Mouse (Mus musculus) intestine, embryonic 15.5 days (tissue): Measurements from ENCODE around the gene Ap2s1. TPM values are rescaled to one million over a fixed set of nuclear protein-coding genes. Genes with fewer than 3 reads are reported as not detected.
"Not testable (repeated sequence)": the region's sequence is repeated elsewhere in the genome, so short reads cannot be mapped to it uniquely, and the experiment has no call there.

Source experiments
- ATAC-seq: fragments of 200-750 bp; cut with Nextera tagmentation; 2 replicates; pipeline ENCODE4 v1.8.0; 2017; ENCODE audit warnings: moderate TSS enrichment, moderate library complexity
- H3K27ac ChIP-seq: fragments of 300-500 bp; sonication (generic); 2 replicates; pipeline ENCODE4 v1.5.1; 2015; ENCODE audit warnings: mild to moderate bottlenecking, inconsistent platforms
- H3K27me3 ChIP-seq: fragments of 300-500 bp; sonication (generic); replicated peaks from 2 replicates; pipeline ENCODE4 v1.6.1; 2015; ENCODE audit warnings: inconsistent platforms
- H3K36me3 ChIP-seq: fragments of 300-500 bp; sonication (generic); 2 replicates; pipeline ENCODE4 v1.6.1; 2015; ENCODE audit warnings: inconsistent platforms
- H3K4me1 ChIP-seq: fragments of 300-500 bp; sonication (generic); replicated peaks from 2 replicates; pipeline ENCODE4 v1.6.1; 2015; ENCODE audit warnings: inconsistent platforms
- H3K4me2 ChIP-seq: fragments of 300-500 bp; sonication (generic); replicated peaks from 2 replicates; pipeline ENCODE4 v1.6.1; 2015; ENCODE audit warnings: mild to moderate bottlenecking, inconsistent platforms
- H3K4me3 ChIP-seq: fragments of 300-500 bp; sonication (generic); replicated peaks from 2 replicates; pipeline ENCODE4 v1.5.1; 2015; ENCODE audit warnings: inconsistent platforms
- H3K9ac ChIP-seq: fragments of 300-500 bp; sonication (generic); 2 replicates; pipeline ENCODE4 v1.6.1; 2015; ENCODE audit warnings: inconsistent platforms
- H3K9me3 ChIP-seq: fragments of 300-500 bp; sonication (generic); 2 replicates; pipeline ENCODE4 v1.6.1; 2016; ENCODE audit warnings: inconsistent platforms
- WGBS: fragments of 180-500 bp; shearing (Covaris S2); methylation state at CpG from one replicate; pipeline ENCODE4 v1.1.7; 2015; 5-methylcytosine and 5-hydroxymethylcytosine counted together
- polyA plus RNA-seq: library from polyadenylated mRNA; unstranded; fragments of >200 nt; fragmentation: Nextera tagmentation; extraction: Ambion mirVana; gene quantifications from 2 replicates; pipeline ENCODE4 v1.2.1, GENCODE M21; 2015

The Ap2s1 gene
- polyA plus RNA-seq, 1 experiment from 2014 or later = 248 TPM

DNA sequence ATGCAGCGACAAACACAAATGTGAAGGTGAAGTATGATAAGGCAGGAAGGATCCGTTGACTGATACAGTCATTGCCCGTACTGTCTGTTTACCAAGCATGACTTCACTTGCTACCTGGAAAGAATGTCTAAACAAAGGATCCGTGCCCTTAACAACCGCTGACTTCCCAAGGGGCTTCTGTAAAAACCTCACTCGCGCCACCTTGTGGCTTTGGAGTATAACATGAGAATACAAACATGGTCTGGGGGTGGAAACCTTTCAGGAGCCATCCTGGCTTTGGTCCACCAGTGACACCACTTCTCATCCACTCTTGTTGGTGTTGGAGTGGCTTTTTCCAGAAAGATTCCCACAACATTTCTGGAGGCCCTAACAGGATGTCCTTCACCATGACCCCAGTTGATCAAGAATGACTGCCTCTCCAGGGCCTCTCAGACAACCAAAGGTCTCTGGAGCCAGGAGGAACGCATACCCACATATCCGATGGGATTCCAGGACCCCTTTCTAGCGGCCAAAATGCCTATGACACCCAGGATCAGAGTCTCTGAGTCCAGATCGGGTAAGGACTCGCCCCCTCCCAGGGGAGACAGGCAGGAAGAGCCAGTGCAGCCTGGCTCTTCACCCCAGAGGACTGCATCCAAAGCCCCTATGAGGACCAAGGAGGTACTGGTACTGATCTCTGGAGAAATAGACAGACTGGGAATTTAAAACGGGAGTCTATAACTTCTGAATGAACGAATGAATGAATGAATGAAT lies 9.4 kb upstream of the Ap2s1 start:
- Histone ChIP-seq H3K9ac (peak overlapping the region; percentile 13; the same call in 1 of the 2 replicates), H3K36me3 (no peaks in the 10 kb centered on the region), H3K9me3 (no peaks in the 10 kb centered on the region), H3K27ac (no peak overlapping the region), H3K4me1 (peaks cover 12% of the 10 kb centered on the region; the same call in 1 of the 2 replicates), H3K4me3 (0 out of 2 replicates have a peak overlapping the region, but pooled peaks have one; percentile 3), H3K27me3 (no peaks in the 10 kb centered on the region), H3K4me2 (peak overlapping the region; percentile 51)
- 22% methylated on average over 14 of the region's 14 CpGs for WGBS
- ATAC-seq = peak; percentile 37

DNA sequence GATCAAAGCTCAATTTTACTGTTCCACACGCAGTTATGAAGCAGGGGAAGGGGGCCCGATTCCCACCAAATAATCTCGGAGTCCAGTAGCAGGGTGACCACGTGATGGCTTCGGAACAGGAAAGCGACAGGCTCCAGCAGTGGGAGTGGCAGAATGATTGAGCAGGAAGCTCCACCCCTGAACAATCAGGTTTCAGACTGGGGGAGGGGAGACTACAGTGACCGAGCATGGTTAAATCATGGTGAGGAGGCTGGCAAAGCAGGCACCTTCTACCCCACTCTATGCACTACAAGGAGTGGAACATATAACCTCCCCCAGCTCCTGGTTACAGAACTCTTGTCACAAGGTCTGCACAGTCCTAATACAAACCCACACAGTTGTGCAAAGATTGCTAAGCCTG lies 8.6 kb upstream of the Ap2s1 start:
- H3K36me3 ChIP-seq, H3K27ac ChIP-seq, H3K27me3 ChIP-seq, H3K9me3 ChIP-seq: not testable (repeated sequence)
- 0 out of 2 replicates have a peak overlapping the region, but pooled peaks have one; percentile 3 for H3K4me3 ChIP-seq
- peak overlapping the region; percentile 51 for H3K4me2 ChIP-seq
- 2% methylated on average over 7 of the region's 7 CpGs for WGBS
- peak; percentile 59 for ATAC-seq
- peaks cover 12% of the 10 kb centered on the region; the same call in 1 of the 2 replicates for H3K4me1 ChIP-seq
- H3K9ac ChIP-seq = peak overlapping the region; percentile 13; the same call in 1 of the 2 replicates

GRCm38 (mm10) chr7:16730791-16731190 lies 7.4 kb upstream of the Ap2s1 start:
- no peak overlapping the region for H3K9ac ChIP-seq
- no peak overlapping the region for H3K4me2 ChIP-seq
- WGBS = 97% methylated on average over 5 of the region's 6 CpGs

DNA sequence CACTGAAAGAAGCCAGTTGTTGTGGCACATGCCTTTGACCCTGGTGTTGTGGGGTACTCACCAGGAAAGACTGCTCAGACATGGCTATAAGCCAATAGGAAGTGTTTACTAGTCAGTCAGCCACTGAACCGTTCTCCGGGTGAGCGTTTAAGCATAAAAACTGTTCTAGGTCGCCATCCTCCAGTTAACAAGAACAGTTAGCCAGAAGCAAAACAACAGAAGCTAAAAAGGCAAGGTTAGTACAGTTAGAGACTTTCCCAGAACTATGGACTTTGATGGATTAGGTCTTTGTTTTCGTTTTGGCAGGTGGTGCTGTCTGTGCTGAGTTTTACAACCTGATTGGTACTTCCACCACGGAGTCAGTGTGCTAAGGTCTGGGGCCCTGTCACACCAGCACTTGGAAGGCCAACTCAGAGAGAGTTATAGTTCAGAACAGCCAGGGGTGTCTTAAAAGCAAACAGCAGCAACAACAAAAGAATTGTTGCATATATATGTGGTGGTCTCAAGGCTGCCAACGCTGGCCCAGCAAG lies 6.3 kb upstream of the Ap2s1 start:
- H3K4me1 ChIP-seq = peaks cover 12% of the 10 kb centered on the region; the same call in 1 of the 2 replicates
- no peak overlapping the region for H3K9ac ChIP-seq
- no peak overlapping the region for H3K4me2 ChIP-seq
- no peaks in the 10 kb centered on the region for H3K27me3 ChIP-seq
- H3K36me3 ChIP-seq = no peaks in the 10 kb centered on the region
- 47% methylated on average over 7 of the region's 7 CpGs for WGBS
- no peak overlapping the region for H3K4me3 ChIP-seq
- no peak overlapping the region for H3K27ac ChIP-seq
- no peaks in the 10 kb centered on the region for H3K9me3 ChIP-seq
- peak; percentile 43 for ATAC-seq

More at GRCm38 (mm10) chr7:16730791-16731190, 7.4 kb upstream of the Ap2s1 start:
- peaks cover 12% of the 10 kb centered on the region; the same call in 1 of the 2 replicates for H3K4me1 ChIP-seq
- no peak overlapping the region for H3K4me3 ChIP-seq
- no peak for ATAC-seq
- no peaks in the 10 kb centered on the region for H3K36me3 ChIP-seq
- no peaks in the 10 kb centered on the region for H3K27me3 ChIP-seq
- H3K9me3 ChIP-seq = no peaks in the 10 kb centered on the region
- no peak overlapping the region for H3K27ac ChIP-seq

GRCm38 (mm10) chr7:16737606-16738072 lies 571 bp upstream of the Ap2s1 start:
- Histone ChIP-seq H3K27me3 (no peaks in the 10 kb centered on the region), H3K4me2 (peak overlapping the region; percentile 63), H3K27ac (no peak overlapping the region), H3K4me1 (peaks cover 7% of the 10 kb centered on the region), H3K9me3 (no peaks in the 10 kb centered on the region), H3K9ac (peak overlapping the region; percentile 36; the same call in 1 of the 2 replicates), H3K36me3 (no peaks in the 10 kb centered on the region), H3K4me3 (peak overlapping the region; percentile 86)
- 42% methylated on average over 10 of the region's 10 CpGs for WGBS
- peak; percentile 26 for ATAC-seq

GRCm38 (mm10) chr7:16739056-16739604 lies 920 bp downstream of the Ap2s1 start:
- no peak for ATAC-seq
- Histone ChIP-seq H3K27me3 (no peaks in the 10 kb centered on the region), H3K4me2 (peak overlapping the region; percentile 63), H3K36me3 (peaks cover 11% of the 10 kb centered on the region), H3K9me3 (no peaks in the 10 kb centered on the region), H3K4me3 (peak overlapping the region; percentile 86), H3K27ac (no peak overlapping the region), H3K9ac (peak overlapping the region; percentile 89), H3K4me1 (peaks cover 7% of the 10 kb centered on the region)
- WGBS = 44% methylated on average over 10 of the region's 10 CpGs

GRCm38 (mm10) chr7:16745373-16745772 lies 7.2 kb downstream of the Ap2s1 start:
- Histone ChIP-seq H3K36me3 (peaks cover 34% of the 10 kb centered on the region), H3K9ac (no peak overlapping the region), H3K4me1 (no peaks in the 10 kb centered on the region), H3K4me3 (no peak overlapping the region), H3K9me3 (no peaks in the 10 kb centered on the region), H3K27ac (no peak overlapping the region), H3K27me3 (no peaks in the 10 kb centered on the region), H3K4me2 (no peak overlapping the region)
- no peak for ATAC-seq
- WGBS = 85% methylated on average over 4 of the region's 4 CpGs

DNA sequence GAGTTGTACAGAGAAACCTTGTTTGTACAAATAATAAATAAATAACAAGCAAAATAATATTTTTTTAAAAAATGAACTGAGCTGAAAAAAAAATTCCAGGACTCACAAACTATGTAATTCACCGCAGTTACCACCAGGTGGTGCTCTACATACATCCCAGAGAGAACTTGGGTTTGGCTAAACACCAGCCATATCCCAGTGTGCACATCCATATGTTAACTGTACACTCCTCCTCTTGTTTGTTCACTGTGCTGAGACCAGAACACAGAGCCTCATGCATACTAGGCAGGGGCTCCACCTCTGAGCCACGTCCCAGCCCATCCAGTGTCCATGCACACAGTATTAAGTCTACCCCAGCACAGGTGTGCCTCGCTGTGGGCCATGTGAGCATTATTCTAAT lies 7.9 kb downstream of the Ap2s1 start:
- no peak overlapping the region for H3K4me2 ChIP-seq
- H3K4me3 ChIP-seq = no peak overlapping the region
- H3K36me3 ChIP-seq = peaks cover 34% of the 10 kb centered on the region

DNA sequence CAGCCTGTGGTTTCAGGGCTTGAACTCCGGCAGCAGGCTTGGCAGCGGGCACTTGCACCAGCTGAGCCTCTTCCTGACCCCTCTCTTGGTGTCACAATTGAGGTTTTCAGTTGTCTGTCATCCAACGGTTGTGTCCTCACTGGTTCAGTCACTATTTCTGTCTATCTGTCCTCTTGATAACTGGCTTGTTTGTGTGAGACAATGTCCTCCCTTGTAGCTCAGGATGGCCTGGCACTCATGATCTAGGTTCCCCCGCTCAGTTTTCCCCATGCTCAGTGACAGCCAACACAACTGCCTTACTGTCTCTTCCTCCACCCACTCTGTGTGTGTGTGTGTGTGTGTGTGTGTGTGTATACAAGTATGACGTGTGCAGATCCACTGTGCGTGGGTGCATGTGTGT lies 9.4 kb downstream of the Ap2s1 start:
- no peak overlapping the region for H3K27ac ChIP-seq
- no peaks in the 10 kb centered on the region for H3K9me3 ChIP-seq
- no peaks in the 10 kb centered on the region for H3K27me3 ChIP-seq
- H3K36me3 ChIP-seq = peaks cover 34% of the 10 kb centered on the region
- H3K9ac ChIP-seq = no peak overlapping the region
- no peak overlapping the region for H3K4me2 ChIP-seq
- no peaks in the 10 kb centered on the region for H3K4me1 ChIP-seq
- 90% methylated on average over 6 of the region's 6 CpGs for WGBS
- ATAC-seq = no peak
- H3K4me3 ChIP-seq = no peak overlapping the region

More for the DNA sequence above, 7.9 kb downstream of the Ap2s1 start:
- no peak overlapping the region for H3K9ac ChIP-seq
- 58% methylated on average over 3 of the region's 3 CpGs for WGBS
- no peaks in the 10 kb centered on the region for H3K4me1 ChIP-seq
- H3K9me3 ChIP-seq = no peaks in the 10 kb centered on the region
- H3K27ac ChIP-seq = no peak overlapping the region
- no peaks in the 10 kb centered on the region for H3K27me3 ChIP-seq
- peak; percentile 57; the same call in 1 of the 2 replicates for ATAC-seq

- peaks cover 17% of the 10 kb centered on the region for H3K36me3 ChIP-seq
- WGBS = 77% methylated on average over 12 of the region's 12 CpGs
- H3K4me1 ChIP-seq = no peaks in the 10 kb centered on the region
- no peak overlapping the region for H3K4me2 ChIP-seq
- H3K9me3 ChIP-seq = no peaks in the 10 kb centered on the region
- no peak overlapping the region for H3K9ac ChIP-seq
- H3K27me3 ChIP-seq = no peaks in the 10 kb centered on the region
- ATAC-seq = no peak
- H3K4me3 ChIP-seq = no peak overlapping the region
- no peak overlapping the region for H3K27ac ChIP-seq
Observed at GRCm38 (mm10) chr7:16752016-16752415, 13.8 kb downstream of the Ap2s1 start.

- no peak for ATAC-seq
- no peak overlapping the region for H3K4me3 ChIP-seq
- H3K9ac ChIP-seq = no peak overlapping the region
- no peaks in the 10 kb centered on the region for H3K4me1 ChIP-seq
- no peaks in the 10 kb centered on the region for H3K36me3 ChIP-seq
- no peaks in the 10 kb centered on the region for H3K9me3 ChIP-seq
- H3K27ac ChIP-seq = no peak overlapping the region
- WGBS = 46% methylated on average over 17 of the region's 17 CpGs
- no peaks in the 10 kb centered on the region for H3K27me3 ChIP-seq
- H3K4me2 ChIP-seq = no peak overlapping the region
Observed at GRCm38 (mm10) chr7:16755362-16756017, 17.3 kb downstream of the Ap2s1 start.
